Mouse (Mus musculus) ES-E14 (cell line): ENCODE data around the gene Lgals9.
"Not testable (repeated sequence)": the region's sequence is repeated elsewhere in the genome, so short reads cannot be mapped to it uniquely, and the experiment has no call there.

ENCODE experiments used
- CHD2 ChIP-seq: IDR thresholded peaks from 2 replicates; pipeline ENCODE4 v1.6.1; 2014; ENCODE audit warnings: mild to moderate bottlenecking, low read depth, low read length, inconsistent platforms
- HCFC1 ChIP-seq: IDR thresholded peaks from 2 replicates; pipeline ENCODE4 v1.6.1; 2012; ENCODE audit warnings: low read length, inconsistent platforms, borderline replicate concordance; ENCODE audit not compliant: insufficient read depth
- MAFK ChIP-seq: IDR thresholded peaks from 2 replicates; pipeline ENCODE4 v1.6.1; 2014; ENCODE audit warnings: mild to moderate bottlenecking, low read depth, low read length, inconsistent platforms; ENCODE audit not compliant: insufficient read depth
- ZC3H11A ChIP-seq: IDR thresholded peaks from 2 replicates; pipeline ENCODE4 v1.6.1; 2012; ENCODE audit warnings: low read depth, mild to moderate bottlenecking, inconsistent platforms, low read length, borderline replicate concordance
- ZNF384 ChIP-seq: IDR thresholded peaks from 2 replicates; pipeline ENCODE4 v1.6.1; 2012; ENCODE audit warnings: low read depth, low read length, inconsistent platforms

DNA sequence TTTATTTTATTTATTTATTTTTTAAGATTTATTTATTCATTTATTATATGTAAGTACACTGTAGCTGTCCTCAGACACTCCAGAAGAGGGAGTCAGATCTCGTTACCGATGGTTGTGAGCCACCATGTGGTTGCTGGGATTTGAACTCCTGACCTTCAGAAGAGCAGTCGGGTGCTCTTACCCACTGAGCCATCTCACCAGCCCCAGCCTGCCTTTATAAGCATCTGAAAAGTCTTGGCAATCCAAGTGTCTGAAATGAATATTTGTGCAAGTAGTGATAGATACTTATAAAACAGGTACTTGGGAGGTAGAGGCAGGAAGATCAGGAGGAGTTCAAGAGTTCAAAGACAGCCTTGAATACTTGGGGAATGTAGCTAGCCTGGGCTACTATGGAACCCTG lies 22.6 kb upstream of the Lgals9 start:
- TF ChIP-seq ZNF384, HCFC1, CHD2, MAFK, ZC3H11A: not testable (repeated sequence)
